7 mouse cellular contexts compared by ENCODE assay signal in genomic region chr15:79741921-79742705, GRCm38 (mm10). TPM values are rescaled to one million over a fixed set of nuclear protein-coding genes. Genes with fewer than 3 reads are reported as not detected.
A peak's percentile ranks its signal among the peaks of the same experiment; 100 is the strongest.
DNase-seq lines count a peak whose midpoint lies in the region; ATAC-seq and TF ChIP-seq lines count a peak whose summit lies in the region.

Gene Sun2, minus strand, starts transcription at chr15:79742536.

- no peaks in the 10 kb centered on the region for H3K9me3 ChIP-seq in embryonic facial prominence, embryonic 11.5 days (replicated peaks; ENCODE audit: control insufficient read depth, low read length)
- no peaks in the 10 kb centered on the region for H3K9me3 ChIP-seq in limb, embryonic 12.5 days
- H3K9me3 ChIP-seq in midbrain, embryonic 15.5 days, result no peaks in the 10 kb centered on the region

- peak; percentile 96 for DNase-seq in adrenal gland, postnatal 14 days
- DNase-seq in embryonic facial prominence, embryonic 11.5 days (ENCODE audit: low spot score), result peak; percentile 90
- peak; percentile 100 for DNase-seq in heart, adult 11 months
- DNase-seq in kidney, adult 2 months, result peak; percentile 95
- DNase-seq in spleen, adult 2 months (ENCODE audit: low read depth in 1 of 2, low spot score in 2 of 2), result peak; percentile 76 to 91

- H3K27me3 ChIP-seq in embryonic facial prominence, embryonic 11.5 days (ENCODE audit: control insufficient read depth, insufficient read depth, low read length), result no peaks in the 10 kb centered on the region
- H3K27me3 ChIP-seq in kidney, adult 2 months (replicated peaks; ENCODE audit: control insufficient read depth, insufficient read depth, low read length), result no peaks in the 10 kb centered on the region
- H3K27me3 ChIP-seq in limb, embryonic 12.5 days, result no peaks in the 10 kb centered on the region
- no peaks in the 10 kb centered on the region for H3K27me3 ChIP-seq in midbrain, embryonic 15.5 days (replicated peaks)
- H3K27me3 ChIP-seq in spleen, adult 2 months (ENCODE audit: control insufficient read depth, insufficient read depth, low read length), result no peaks in the 10 kb centered on the region

- no peak for TF ChIP-seq CTCF in kidney, adult 2 months (conservative IDR thresholded peaks at IDR 0.05; ENCODE audit: insufficient read depth, insufficient read length, low read depth, low read length)
- TF ChIP-seq CTCF in spleen, adult 2 months (IDR thresholded peaks at IDR 0.05; ENCODE audit: extremely low read depth, insufficient read depth, insufficient read length, insufficient replicate concordance), result no peak

- no peaks in the 10 kb centered on the region for H3K36me3 ChIP-seq in embryonic facial prominence, embryonic 11.5 days (replicated peaks; ENCODE audit: control insufficient read depth, insufficient read depth, low read depth, low read length)
- no peaks in the 10 kb centered on the region for H3K36me3 ChIP-seq in kidney, adult 2 months (ENCODE audit: control insufficient read depth, insufficient read depth, low read length)
- peaks cover 29% of the 10 kb centered on the region for H3K36me3 ChIP-seq in limb, embryonic 12.5 days
- H3K36me3 ChIP-seq in midbrain, embryonic 15.5 days (replicated peaks), result peaks cover 14% of the 10 kb centered on the region; the same call in 1 of the 2 replicates
- H3K36me3 ChIP-seq in spleen, adult 2 months (ENCODE audit: control insufficient read depth, insufficient read depth, low read length), result peaks cover 16% of the 10 kb centered on the region

- H3K4me2 ChIP-seq in embryonic facial prominence, embryonic 11.5 days (ENCODE audit: low read depth, low read length), result peak within 1 kb of the TSS; percentile 87
- peak within 1 kb of the TSS; percentile 78 for H3K4me2 ChIP-seq in limb, embryonic 12.5 days
- peak within 1 kb of the TSS; percentile 78 for H3K4me2 ChIP-seq in midbrain, embryonic 15.5 days

- peak; percentile 89 for ATAC-seq in embryonic facial prominence, embryonic 11.5 days (replicated peaks; ENCODE audit: insufficient number of reproducible peaks, low FRiP score, low TSS enrichment, low read depth)
- peak; percentile 93 for ATAC-seq in limb, embryonic 12.5 days (ENCODE audit: insufficient number of reproducible peaks, insufficient read depth, low FRiP score, low TSS enrichment, low read depth)
- peak; percentile 96 for ATAC-seq in midbrain, embryonic 15.5 days (replicated peaks)

- peak within 1 kb of the TSS; percentile 98 for H3K4me3 ChIP-seq in embryonic facial prominence, embryonic 11.5 days (ENCODE audit: low read depth, low read length)
- H3K4me3 ChIP-seq in kidney, adult 2 months (ENCODE audit: insufficient read depth, low read depth, low read length), result peak within 1 kb of the TSS; percentile 57
- peak within 1 kb of the TSS; percentile 97 for H3K4me3 ChIP-seq in limb, embryonic 12.5 days (replicated peaks)
- H3K4me3 ChIP-seq in midbrain, embryonic 15.5 days, result peak within 1 kb of the TSS; percentile 97
- H3K4me3 ChIP-seq in spleen, adult 2 months (ENCODE audit: extremely low read depth, insufficient read depth, insufficient read length), result peak within 1 kb of the TSS; percentile 95

- under 1% methylated on average over 90 of the region's 93 CpGs for WGBS in embryonic facial prominence, embryonic 11.5 days
- under 1% methylated on average over 93 of the region's 93 CpGs for WGBS in kidney, adult 2 months
- WGBS in limb, embryonic 12.5 days, result under 1% methylated on average over 93 of the region's 93 CpGs
- under 1% methylated on average over 70 of the region's 93 CpGs for WGBS in midbrain, embryonic 15.5 days
- WGBS in spleen, adult 2 months, result under 1% methylated on average over 62 of the region's 93 CpGs

- peak within 1 kb of the TSS; percentile 21; the same call in 1 of the 2 replicates for H3K27ac ChIP-seq in embryonic facial prominence, embryonic 11.5 days (replicated peaks; ENCODE audit: low read depth, low read length)
- H3K27ac ChIP-seq in kidney, adult 2 months (ENCODE audit: insufficient read depth, low read depth, low read length), result peak within 1 kb of the TSS; percentile 79
- H3K27ac ChIP-seq in limb, embryonic 12.5 days, result peak within 1 kb of the TSS; percentile 67
- peak within 1 kb of the TSS; percentile 74 for H3K27ac ChIP-seq in midbrain, embryonic 15.5 days
- H3K27ac ChIP-seq in spleen, adult 2 months (ENCODE audit: insufficient read depth, low read length), result peak within 1 kb of the TSS; percentile 99

- H3K9ac ChIP-seq in embryonic facial prominence, embryonic 11.5 days (replicated peaks; ENCODE audit: low read length), result peak within 1 kb of the TSS; percentile 92
- peak within 1 kb of the TSS; percentile 95 for H3K9ac ChIP-seq in limb, embryonic 12.5 days (replicated peaks)
- peak within 1 kb of the TSS; percentile 96 for H3K9ac ChIP-seq in midbrain, embryonic 15.5 days

- H3K4me1 ChIP-seq in embryonic facial prominence, embryonic 11.5 days (ENCODE audit: control insufficient read depth, insufficient read depth, low read length), result no peaks in the 10 kb centered on the region
- peaks cover 11% of the 10 kb centered on the region for H3K4me1 ChIP-seq in kidney, adult 2 months (ENCODE audit: control insufficient read depth, insufficient read depth, low read length)
- peaks cover 41% of the 10 kb centered on the region for H3K4me1 ChIP-seq in limb, embryonic 12.5 days (replicated peaks)
- H3K4me1 ChIP-seq in midbrain, embryonic 15.5 days, result peaks cover 32% of the 10 kb centered on the region
- peaks cover 17% of the 10 kb centered on the region for H3K4me1 ChIP-seq in spleen, adult 2 months (ENCODE audit: control insufficient read depth, insufficient read depth, insufficient read length)

- peak; percentile 7 for TF ChIP-seq POLR2A in kidney, adult 2 months (IDR thresholded peaks at IDR 0.05; ENCODE audit: low read depth, low read length)
- peak; percentile 29 for TF ChIP-seq POLR2A in spleen, adult 2 months (IDR thresholded peaks at IDR 0.05; ENCODE audit: low read depth, low read length)

RNA-seq across cellular contexts. Expression of gene Sun2, which starts in this region (rescaled TPM):
- total RNA-seq in adrenal gland, postnatal 14 days (2021), result 61.1 and 78.0 TPM in 2 replicates
- 3.1 and 4.4 TPM in 2 replicates for polyA plus RNA-seq in embryonic facial prominence, embryonic 11.5 days (2014; fragmentation: Nextera tagmentation; extraction: Ambion mirVana)
- 31.5 and 31.9 TPM in 2 replicates for polyA plus RNA-seq in kidney, adult 2 months (2012; rRNA removed)
- polyA plus RNA-seq in limb, embryonic 12.5 days (2016; fragmentation: Nextera tagmentation; extraction: Ambion mirVana), result 6.1 and 6.6 TPM in 2 replicates
- 7.6 and 9.3 TPM in 2 replicates for polyA plus RNA-seq in midbrain, embryonic 15.5 days (2015; fragmentation: Nextera tagmentation; extraction: Ambion mirVana)
- polyA plus RNA-seq in spleen, adult 2 months (2012; rRNA removed), result 101 and 116 TPM in 2 replicates

Comparison
In these comparisons a context has a peak if more than half of its experiments do, and no peak if none do; other contexts are left out.
1. Peak in every context shown above with its lines: DNase-seq, ATAC-seq, H3K4me3 ChIP-seq and H3K27ac ChIP-seq.
2. H3K27ac ChIP-seq: peak in every context shown above with its lines; median percentile 99 in spleen, adult 2 months; 79 in kidney, adult 2 months; 74 in midbrain, embryonic 15.5 days; 67 in limb, embryonic 12.5 days; 21 in embryonic facial prominence, embryonic 11.5 days.